Mouse (Mus musculus) intestine, postnatal 0 days (tissue): ENCODE data around the gene Mxd1. TPM values are rescaled to one million over a fixed set of nuclear protein-coding genes. Genes with fewer than 3 reads are reported as not detected.

Experiments used
- ATAC-seq: fragments of 200-750 bp; cut with Nextera tagmentation; 2 replicates; pipeline ENCODE4 v1.8.0; 2017; ENCODE audit warnings: mild to moderate bottlenecking, moderate TSS enrichment, moderate library complexity
- H3K27ac ChIP-seq: fragments of 300-500 bp; sonication (generic); 2 replicates; pipeline ENCODE4 v1.5.1; 2014; ENCODE audit warnings: mild to moderate bottlenecking, low read depth, low read length, moderate library complexity
- H3K27me3 ChIP-seq: fragments of 300-500 bp; sonication (generic); replicated peaks from 2 replicates; pipeline ENCODE4 v1.6.1; 2014; ENCODE audit warnings: low read length, mixed read lengths; ENCODE audit not compliant: control insufficient read depth, insufficient read depth
- H3K36me3 ChIP-seq: fragments of 300-500 bp; sonication (generic); 2 replicates; pipeline ENCODE4 v1.6.1; 2014; ENCODE audit warnings: mild to moderate bottlenecking, moderate library complexity; ENCODE audit not compliant: control insufficient read depth, insufficient read depth
- H3K4me1 ChIP-seq: fragments of 300-500 bp; sonication (generic); replicated peaks from 2 replicates; pipeline ENCODE4 v1.6.1; 2014; ENCODE audit warnings: antibody characterized with exemption, low read length, mixed read lengths; ENCODE audit not compliant: control insufficient read depth, insufficient read depth
- H3K4me2 ChIP-seq: fragments of 300-500 bp; sonication (generic); replicated peaks from 2 replicates; pipeline ENCODE4 v1.6.1; 2014; ENCODE audit warnings: low read depth, mild to moderate bottlenecking, moderate library complexity
- H3K4me3 ChIP-seq: fragments of 300-500 bp; sonication (generic); 2 replicates; pipeline ENCODE4 v1.5.1; 2014; ENCODE audit warnings: low read depth, low read length
- H3K9ac ChIP-seq: fragments of 300-500 bp; sonication (generic); 2 replicates; pipeline ENCODE4 v1.6.1; 2014; ENCODE audit warnings: mild to moderate bottlenecking, low read depth, low read length
- H3K9me3 ChIP-seq: fragments of 300-500 bp; sonication (generic); 2 replicates; pipeline ENCODE4 v1.6.1; 2016; ENCODE audit warnings: mixed run types; ENCODE audit not compliant: control insufficient read depth
- CTCF ChIP-seq: sonication (generic); IDR thresholded peaks from 2 replicates; pipeline ENCODE4 v1.5.1; 2016; ENCODE audit warnings: low read depth, mild to moderate bottlenecking, control low read depth, antibody characterized with exemption, moderate library complexity
- WGBS: fragments of 180-500 bp; shearing (Covaris S2); extraction: QIAGEN DNeasy Blood & Tissue Kit; methylation state at CpG from one replicate; pipeline ENCODE4 v1.1.7; 2014; 5-methylcytosine and 5-hydroxymethylcytosine counted together
- polyA plus RNA-seq: library from polyadenylated mRNA; unstranded; fragments of >200 nt; fragmentation: Nextera tagmentation; extraction: Ambion mirVana; gene quantifications from 2 replicates; pipeline ENCODE4 v1.2.1, GENCODE M21; 2015

The Mxd1 gene
- polyA plus RNA-seq, 1 experiment from 2014 or later, result 23.1 TPM

DNA sequence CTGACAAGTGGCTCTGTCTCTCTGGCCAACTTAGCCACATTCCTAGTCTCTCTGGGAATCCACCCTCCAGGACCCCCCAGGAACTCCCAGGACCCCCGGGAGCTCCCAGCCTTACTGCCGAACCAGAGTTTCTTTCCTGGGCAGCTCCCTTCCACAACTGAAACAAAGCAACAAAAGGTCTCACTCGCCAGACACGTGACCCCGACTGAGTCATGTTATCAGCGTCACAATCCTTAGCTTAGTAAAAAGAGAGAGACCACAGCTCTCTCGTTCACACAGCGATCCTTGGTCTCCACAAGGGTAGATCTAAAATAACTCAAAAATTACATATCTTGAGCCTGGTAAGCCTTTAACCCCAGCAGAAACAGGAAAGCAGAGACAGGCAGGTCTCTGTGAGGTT lies 27.2 kb downstream of the Mxd1 start:
- H3K9me3 ChIP-seq, result no peaks in the 10 kb centered on the region
- H3K4me2 ChIP-seq, result no peak overlapping the region
- H3K27me3 ChIP-seq, result no peaks in the 10 kb centered on the region
- no peak for TF ChIP-seq CTCF
- 0 out of 2 replicates have a peak, but pooled peaks cover 4% of the 10 kb centered on the region for H3K4me1 ChIP-seq
- no peak for ATAC-seq
- H3K9ac ChIP-seq, result no peak overlapping the region
- H3K4me3 ChIP-seq, result no peak overlapping the region
- WGBS, result 77% methylated on average over 8 of the region's 8 CpGs
- no peak overlapping the region for H3K27ac ChIP-seq
- H3K36me3 ChIP-seq, result no peaks in the 10 kb centered on the region

- no peak overlapping the region for H3K27ac ChIP-seq
- H3K4me1 ChIP-seq, result 0 out of 2 replicates have a peak, but pooled peaks cover 4% of the 10 kb centered on the region
- H3K4me2 ChIP-seq, result no peak overlapping the region
- no peak overlapping the region for H3K4me3 ChIP-seq
- H3K9ac ChIP-seq, result no peak overlapping the region
- no peaks in the 10 kb centered on the region for H3K9me3 ChIP-seq
- no peaks in the 10 kb centered on the region for H3K27me3 ChIP-seq
- no peak for TF ChIP-seq CTCF
- 63% methylated on average over 8 of the region's 8 CpGs for WGBS
- no peaks in the 10 kb centered on the region for H3K36me3 ChIP-seq
- no peak for ATAC-seq
Measured at GRCm38 (mm10) chr6:86640776-86641175, 28.2 kb downstream of the Mxd1 start.

DNA sequence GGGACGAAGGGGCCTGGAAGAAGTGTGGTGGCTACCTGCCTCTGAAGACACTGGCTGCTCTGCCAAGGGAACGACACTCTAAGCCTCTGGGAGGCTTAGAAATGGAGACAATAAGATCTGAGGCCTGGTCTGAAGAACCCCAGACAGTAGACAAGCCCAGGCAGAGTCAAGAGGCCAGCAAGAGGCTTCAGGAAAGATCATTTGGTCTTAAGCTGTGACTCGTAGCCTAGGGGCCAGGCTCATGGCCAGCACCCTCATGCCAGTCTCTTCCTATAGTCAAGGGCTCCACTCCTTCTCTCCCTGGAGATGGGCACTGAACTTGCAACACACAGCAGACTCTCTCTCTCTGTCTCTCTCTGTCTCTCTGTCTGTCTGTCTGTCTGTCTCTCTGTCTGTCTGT lies 28.8 kb downstream of the Mxd1 start:
- Histone ChIP-seq H3K27ac (no peak overlapping the region), H3K9ac (no peak overlapping the region)

DNA sequence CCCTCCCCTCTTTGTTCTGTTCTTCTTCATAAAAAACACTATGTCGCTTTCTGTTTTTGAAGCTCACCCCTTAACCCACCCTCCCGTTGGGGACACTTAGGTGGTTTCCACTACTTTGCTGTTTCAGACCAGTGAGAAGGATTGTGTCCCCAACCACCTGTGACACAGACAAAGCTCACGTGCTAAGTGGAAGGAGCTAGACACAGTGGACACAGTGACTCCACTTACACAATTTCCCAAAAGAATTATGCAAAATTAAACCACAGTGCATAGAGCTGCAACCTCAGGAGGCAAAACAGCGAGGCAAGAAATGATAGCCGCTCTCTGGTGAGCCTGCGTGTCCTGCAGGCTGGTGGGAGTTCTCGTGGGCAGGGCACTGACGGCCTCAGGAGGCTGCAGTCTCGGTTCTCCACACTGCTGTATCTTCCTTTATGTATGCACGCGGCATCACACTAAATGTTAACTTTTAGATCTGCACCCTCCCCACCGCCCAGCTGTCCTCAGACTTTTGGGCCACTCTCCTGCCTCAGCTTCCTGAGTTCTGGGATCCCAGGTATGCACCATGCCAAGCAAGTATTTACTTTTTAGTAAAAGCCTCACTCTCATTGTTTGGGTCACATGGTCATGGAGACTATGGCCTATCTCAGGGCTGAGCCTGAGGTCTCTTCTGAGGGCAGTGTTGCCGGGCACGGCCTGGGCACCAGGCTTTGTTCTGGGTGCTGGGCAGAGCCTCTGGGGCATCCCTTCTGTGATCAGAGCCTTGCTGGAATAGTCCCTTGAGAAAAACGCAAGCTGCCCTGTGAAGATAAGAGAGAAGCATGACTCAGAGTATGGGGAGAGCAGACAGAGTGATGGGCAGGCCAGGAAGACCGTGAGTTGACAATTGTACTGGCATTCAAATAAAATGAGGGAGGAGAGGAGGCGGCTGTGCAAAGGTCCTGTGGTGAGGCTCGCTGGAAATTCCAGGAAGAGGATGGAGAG lies 29.5 kb downstream of the Mxd1 start:
- H3K36me3 ChIP-seq, result no peaks in the 10 kb centered on the region
- H3K4me3 ChIP-seq, result no peak overlapping the region
- 0 out of 2 replicates have a peak, but pooled peaks cover 4% of the 10 kb centered on the region for H3K4me1 ChIP-seq
- no peak overlapping the region for H3K27ac ChIP-seq
- no peak for ATAC-seq
- WGBS, result 75% methylated on average over 18 of the region's 18 CpGs
- no peaks in the 10 kb centered on the region for H3K27me3 ChIP-seq
- no peak for TF ChIP-seq CTCF
- H3K9me3 ChIP-seq, result no peaks in the 10 kb centered on the region
- H3K9ac ChIP-seq, result no peak overlapping the region
- H3K4me2 ChIP-seq, result no peak overlapping the region

More for the DNA sequence above, 28.8 kb downstream of the Mxd1 start:
- no peak overlapping the region for H3K4me2 ChIP-seq
- H3K4me1 ChIP-seq, result 0 out of 2 replicates have a peak, but pooled peaks cover 4% of the 10 kb centered on the region
- no peaks in the 10 kb centered on the region for H3K36me3 ChIP-seq
- H3K27me3 ChIP-seq, result no peaks in the 10 kb centered on the region
- WGBS, result 79% methylated on average over 3 of the region's 3 CpGs
- no peaks in the 10 kb centered on the region for H3K9me3 ChIP-seq
- ATAC-seq, result no peak
- TF ChIP-seq CTCF, result no peak
- H3K4me3 ChIP-seq, result no peak overlapping the region

DNA sequence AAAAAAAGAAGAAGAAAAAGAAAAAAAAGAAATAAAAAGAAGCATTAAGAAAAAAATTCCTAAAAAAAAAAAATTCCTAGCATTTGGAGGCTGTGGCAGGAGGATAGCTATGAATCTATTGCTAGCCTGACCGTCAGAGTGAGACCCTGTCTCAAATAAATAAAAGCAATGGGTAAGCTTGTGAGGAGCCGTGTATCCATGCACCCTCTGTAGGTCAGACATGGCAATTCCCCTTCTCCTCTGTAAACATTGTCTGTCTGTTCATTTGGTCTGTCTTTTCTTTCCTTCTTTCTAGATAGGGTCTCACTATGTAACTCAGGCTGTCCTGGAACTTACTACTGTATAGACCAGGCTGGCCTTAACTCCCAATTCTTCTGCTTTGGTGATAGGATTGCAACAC lies 30.5 kb downstream of the Mxd1 start:
- no peaks in the 10 kb centered on the region for H3K27me3 ChIP-seq
- no peak overlapping the region for H3K27ac ChIP-seq
- no peak overlapping the region for H3K4me2 ChIP-seq
- H3K4me1 ChIP-seq, result 0 out of 2 replicates have a peak, but pooled peaks cover 4% of the 10 kb centered on the region
- 41% methylated on average over 2 of the region's 2 CpGs for WGBS
- H3K4me3 ChIP-seq, result no peak overlapping the region
- H3K36me3 ChIP-seq, result no peaks in the 10 kb centered on the region
- TF ChIP-seq CTCF, result peak; percentile 68
- ATAC-seq, result no peak
- H3K9ac ChIP-seq, result no peak overlapping the region
- H3K9me3 ChIP-seq, result no peaks in the 10 kb centered on the region

- H3K36me3 ChIP-seq, result no peaks in the 10 kb centered on the region
- no peak for TF ChIP-seq CTCF
- 0 out of 2 replicates have a peak, but pooled peaks cover 4% of the 10 kb centered on the region for H3K4me1 ChIP-seq
- WGBS, result 87% methylated on average over 2 of the region's 2 CpGs
- H3K27me3 ChIP-seq, result no peaks in the 10 kb centered on the region
- H3K4me3 ChIP-seq, result no peak overlapping the region
- no peak overlapping the region for H3K9ac ChIP-seq
- no peak overlapping the region for H3K4me2 ChIP-seq
- H3K9me3 ChIP-seq, result no peaks in the 10 kb centered on the region
- no peak for ATAC-seq
- no peak overlapping the region; the same call in 1 of the 2 replicates for H3K27ac ChIP-seq
Measured at GRCm38 (mm10) chr6:86637860-86638259, 31.1 kb downstream of the Mxd1 start.
